Mouse (Mus musculus) MEL (cell line): ENCODE measurements around the gene Myo18b. TPM values are rescaled to one million over a fixed set of nuclear protein-coding genes. Genes with fewer than 3 reads are reported as not detected.

ENCODE experiments used
- DNase-seq: peaks from one replicate; pipeline ENCODE4 v3.0.0; 2011; ENCODE audit warnings: low read depth, low spot score
- H3K27ac ChIP-seq: 2 replicates; pipeline ENCODE4 v1.5.1; 2012; ENCODE audit warnings: low read depth, mild to moderate bottlenecking, control low read depth, low read length, moderate library complexity; ENCODE audit not compliant: control insufficient read depth
- H3K27me3 ChIP-seq, 2 experiments: fragments of 150-350 bp in 1 of 2; sonication (generic) in 1 of 2; 2 replicates each; pipeline ENCODE4 v1.6.1; 2012; ENCODE audit warnings: low read length in 2 of 2, mild to moderate bottlenecking in 2 of 2, improper control_type of control experiment in 1 of 2, moderate library complexity in 1 of 2; ENCODE audit not compliant: insufficient read depth in 2 of 2, control insufficient read depth in 1 of 2
- H3K36me3 ChIP-seq, 2 experiments: 2 replicates each; pipeline ENCODE4 v1.6.1; 2012 to 2014; ENCODE audit warnings: low read length in 2 of 2, improper control_type of control experiment in 1 of 2, inconsistent platforms in 1 of 2, mild to moderate bottlenecking in 1 of 2; ENCODE audit not compliant: insufficient read depth in 2 of 2, control insufficient read depth in 1 of 2
- H3K4me1 ChIP-seq, 2 experiments: fragments of 150-350 bp in 1 of 2; sonication (generic) in 1 of 2; 2 replicates each; pipeline ENCODE4 v1.6.1; 2012; ENCODE audit warnings: low read length in 2 of 2, improper control_type of control experiment in 1 of 2, mild to moderate bottlenecking in 1 of 2; ENCODE audit not compliant: insufficient read depth in 2 of 2, control insufficient read depth in 1 of 2
- H3K4me3 ChIP-seq, 2 experiments: fragments of 150-350 bp in 1 of 2; sonication (generic) in 1 of 2; 2 replicates each; pipeline ENCODE4 v1.5.1; 2012; ENCODE audit warnings: low read depth in 2 of 2, low read length in 2 of 2, mild to moderate bottlenecking in 2 of 2, moderate library complexity in 2 of 2, control low read depth in 1 of 2, improper control_type of control experiment in 1 of 2; ENCODE audit not compliant: control insufficient read depth in 1 of 2, insufficient read depth in 1 of 2
- H3K79me2 ChIP-seq: 2 replicates; pipeline ENCODE4 v1.6.1; 2012; ENCODE audit warnings: mild to moderate bottlenecking, low read length, moderate library complexity; ENCODE audit not compliant: control insufficient read depth, poor library complexity, insufficient read depth
- H3K9ac ChIP-seq: 2 replicates; pipeline ENCODE4 v1.6.1; 2012; ENCODE audit warnings: low read depth, mild to moderate bottlenecking, control low read depth, low read length, moderate library complexity; ENCODE audit not compliant: control insufficient read depth, poor library complexity, severe bottlenecking
- H3K9me3 ChIP-seq: fragments of 150-350 bp; sonication (generic); replicated peaks from 2 replicates; pipeline ENCODE4 v1.6.1; 2012; ENCODE audit warnings: mild to moderate bottlenecking, low read length, improper control_type of control experiment, moderate library complexity; ENCODE audit not compliant: insufficient read depth
- BHLHE40 ChIP-seq: IDR thresholded peaks from 2 replicates; pipeline ENCODE4 v1.6.1; 2012; ENCODE audit warnings: low read depth, mild to moderate bottlenecking, inconsistent platforms, low read length, improper control_type of control experiment, borderline replicate concordance
- CHD1 ChIP-seq: IDR thresholded peaks from 2 replicates; pipeline ENCODE4 v1.6.1; 2012; ENCODE audit warnings: low read depth, mild to moderate bottlenecking, inconsistent platforms, low read length, improper control_type of control experiment
- CHD2 ChIP-seq: IDR thresholded peaks from 2 replicates; pipeline ENCODE4 v1.6.1; 2011; ENCODE audit warnings: low read length, improper control_type of control experiment
- E2F4 ChIP-seq: IDR thresholded peaks from 2 replicates; pipeline ENCODE4 v1.6.1; 2011; ENCODE audit warnings: low read depth, low read length, improper control_type of control experiment, borderline replicate concordance
- GATA1 ChIP-seq: IDR thresholded peaks from 2 replicates; pipeline ENCODE4 v1.6.1; 2011; ENCODE audit warnings: low read depth, low read length, improper control_type of control experiment
- KAT2A ChIP-seq: conservative IDR thresholded peaks from 2 replicates; pipeline ENCODE4 v1.6.1; 2012; ENCODE audit warnings: low read depth, low read length, improper control_type of control experiment, inconsistent platforms
- MAFK ChIP-seq: IDR thresholded peaks from 2 replicates; pipeline ENCODE4 v1.6.1; 2011; ENCODE audit warnings: low read depth, mild to moderate bottlenecking, low read length, improper control_type of control experiment, borderline replicate concordance
- MYC ChIP-seq: IDR thresholded peaks from 2 replicates; pipeline ENCODE4 v1.6.1; 2011; ENCODE audit warnings: low read depth, mild to moderate bottlenecking, low read length, improper control_type of control experiment, moderate library complexity
- NRF1 ChIP-seq: IDR thresholded peaks from 2 replicates; pipeline ENCODE4 v1.6.1; 2014; ENCODE audit warnings: low read depth, mild to moderate bottlenecking, inconsistent platforms, low read length, improper control_type of control experiment, moderate library complexity; ENCODE audit not compliant: poor library complexity, insufficient read depth, severe bottlenecking
- POLR2AphosphoS2 ChIP-seq: IDR thresholded peaks from 2 replicates; pipeline ENCODE4 v1.6.1; 2011; ENCODE audit warnings: low read length, improper control_type of control experiment
- POLR2AphosphoS5 ChIP-seq: IDR thresholded peaks from 2 replicates; pipeline ENCODE4 v1.6.1; 2012; ENCODE audit warnings: low read depth, borderline replicate concordance, mild to moderate bottlenecking, inconsistent platforms, low read length, moderate library complexity, mixed read lengths
- RAD21 ChIP-seq: IDR thresholded peaks from 2 replicates; pipeline ENCODE4 v1.6.1; 2011; ENCODE audit warnings: mild to moderate bottlenecking, low read depth, low read length, improper control_type of control experiment
- RCOR1 ChIP-seq: IDR thresholded peaks from 2 replicates; pipeline ENCODE4 v1.6.1; 2012; ENCODE audit warnings: low read depth, mild to moderate bottlenecking, inconsistent platforms, low read length, improper control_type of control experiment
- SIN3A ChIP-seq: IDR thresholded peaks from 2 replicates; pipeline ENCODE4 v1.6.1; 2012; ENCODE audit warnings: low read length, improper control_type of control experiment, inconsistent platforms
- TAL1 ChIP-seq: IDR thresholded peaks from 2 replicates; pipeline ENCODE4 v1.6.1; 2012; ENCODE audit warnings: mild to moderate bottlenecking, inconsistent platforms, low read length, moderate library complexity, mixed read lengths
- USF2 ChIP-seq, 2 experiments: IDR thresholded peaks; 2 replicates each; pipeline ENCODE4 v1.6.1; 2011 to 2012; ENCODE audit warnings: improper control_type of control experiment in 2 of 2, low read length in 2 of 2, borderline replicate concordance in 1 of 2, inconsistent platforms in 1 of 2, low read depth in 1 of 2, mild to moderate bottlenecking in 1 of 2; ENCODE audit not compliant: insufficient read depth in 1 of 2
- ZC3H11A ChIP-seq: IDR thresholded peaks from 2 replicates; pipeline ENCODE4 v1.6.1; 2012; ENCODE audit warnings: low read depth, mild to moderate bottlenecking, inconsistent platforms, low read length, improper control_type of control experiment
- ZKSCAN1 ChIP-seq: IDR thresholded peaks from 2 replicates; pipeline ENCODE4 v1.6.1; 2012; ENCODE audit warnings: low read depth, mild to moderate bottlenecking, inconsistent platforms, low read length, improper control_type of control experiment, moderate library complexity
- ZMIZ1 ChIP-seq: IDR thresholded peaks from 2 replicates; pipeline ENCODE4 v1.6.1; 2012; ENCODE audit warnings: low read depth, mild to moderate bottlenecking, inconsistent platforms, low read length, improper control_type of control experiment, moderate library complexity
- polyA plus RNA-seq, 2 experiments: library from polyadenylated mRNA; stranded (reverse) in 1 of 2; unstranded in 1 of 2; fragments of >175 nt in 1 of 2; fragments of >200 nt in 1 of 2; gene quantifications; 2 replicates each; pipeline versions ENCODE4 v1.2.1 to v1.2.4; 2012; ENCODE audit warnings: low replicate concordance in 2 of 2, low read depth in 1 of 2; ENCODE audit not compliant: insufficient read length in 2 of 2, insufficient read depth in 1 of 2, missing spikeins in 1 of 2
- total RNA-seq: library from RNA; depleted of rRNA; stranded (reverse); fragments of 300-350 nt; gene quantifications from 2 replicates; pipeline ENCODE4 v1.2.3, GENCODE M21; 2012

Gene Myo18b
- total and polyA plus RNA-seq, 3 experiments = not detected

- H3K4me3 ChIP-seq = no peak overlapping the region
- TF ChIP-seq SIN3A (no peak), POLR2AphosphoS5 (no peak), E2F4 (no peak), KAT2A (no peak), ZKSCAN1 (no peak), CHD1 (no peak), ZC3H11A (no peak), BHLHE40 (no peak), RCOR1 (no peak), TAL1 (no peak), RAD21 (no peak), POLR2AphosphoS2 (no peak), MAFK (no peak), GATA1 (no peak), USF2 (IDR thresholded peaks at IDR 0.05; ENCODE audit: borderline replicate concordance in 1 of 2, insufficient read depth in 1 of 2, low read depth in 1 of 2, low read length in 2 of 2) (no peak), ZMIZ1 (no peak), NRF1 (no peak), CHD2 (no peak), MYC (no peak)
- TF ChIP-seq, all 39 proteins: peak for 0
- no peaks in the 10 kb centered on the region for H3K36me3 ChIP-seq
- no peaks in the 10 kb centered on the region for H3K9me3 ChIP-seq
- no peak overlapping the region for H3K9ac ChIP-seq
- no peaks in the 10 kb centered on the region for H3K4me1 ChIP-seq
- H3K27ac ChIP-seq = no peak overlapping the region
- no peak for DNase-seq
- no peaks in the 10 kb centered on the region for H3K79me2 ChIP-seq
- no peaks in the 10 kb centered on the region for H3K27me3 ChIP-seq
These were observed 239.4 kb downstream of the Myo18b start for GRCm38 (mm10) chr5:112656811-112657210.

GRCm38 (mm10) chr5:112655986-112656541 is 240.1 kb downstream of the Myo18b start:
- Histone ChIP-seq H3K27ac (no peak overlapping the region), H3K79me2 (no peaks in the 10 kb centered on the region)
- TF ChIP-seq NRF1 (no peak), KAT2A (no peak), POLR2AphosphoS2 (no peak), SIN3A (no peak), RAD21 (no peak)
- TF ChIP-seq, all 39 proteins: peak for 0
- H3K27me3 ChIP-seq = no peaks in the 10 kb centered on the region
- H3K9me3 ChIP-seq = no peaks in the 10 kb centered on the region
- no peaks in the 10 kb centered on the region for H3K36me3 ChIP-seq
- no peak overlapping the region for H3K9ac ChIP-seq
- no peaks in the 10 kb centered on the region for H3K4me1 ChIP-seq
- no peak overlapping the region for H3K4me3 ChIP-seq
- DNase-seq = no peak
